Mouse (Mus musculus) heart, embryonic 15.5 days (tissue): ENCODE measurements around the gene St3gal5. TPM values are rescaled to one million over a fixed set of nuclear protein-coding genes. Genes with fewer than 3 reads are reported as not detected.
"Not testable (repeated sequence)": the region's sequence is repeated elsewhere in the genome, so short reads cannot be mapped to it uniquely, and the experiment has no call there.

Experiments
- ATAC-seq: fragments of 200-750 bp; cut with Nextera tagmentation; replicated peaks from 2 replicates; pipeline ENCODE4 v1.8.0; 2017; ENCODE audit warnings: low read depth, moderate TSS enrichment; ENCODE audit not compliant: insufficient number of reproducible peaks, insufficient read depth, low FRiP score
- H3K27ac ChIP-seq: fragments of 300-500 bp; sonication (generic); 2 replicates; pipeline ENCODE4 v1.5.1; 2015; ENCODE audit warnings: mild to moderate bottlenecking, inconsistent platforms
- H3K27me3 ChIP-seq: fragments of 300-500 bp; sonication (generic); 2 replicates; pipeline ENCODE4 v1.6.1; 2015; ENCODE audit warnings: inconsistent platforms
- H3K36me3 ChIP-seq: fragments of 300-500 bp; sonication (generic); 2 replicates; pipeline ENCODE4 v1.6.1; 2015; ENCODE audit warnings: mild to moderate bottlenecking, inconsistent platforms
- H3K4me1 ChIP-seq: fragments of 300-500 bp; sonication (generic); replicated peaks from 2 replicates; pipeline ENCODE4 v1.6.1; 2015; ENCODE audit warnings: inconsistent platforms
- H3K4me2 ChIP-seq: fragments of 300-500 bp; sonication (generic); 2 replicates; pipeline ENCODE4 v1.6.1; 2015; ENCODE audit warnings: inconsistent platforms, mild to moderate bottlenecking, moderate library complexity
- H3K4me3 ChIP-seq: fragments of 300-500 bp; sonication (generic); 2 replicates; pipeline ENCODE4 v1.5.1; 2015; ENCODE audit warnings: mild to moderate bottlenecking, inconsistent platforms
- H3K9ac ChIP-seq: fragments of 300-500 bp; sonication (generic); 2 replicates; pipeline ENCODE4 v1.6.1; 2015; ENCODE audit warnings: mild to moderate bottlenecking, inconsistent platforms
- H3K9me3 ChIP-seq: fragments of 300-500 bp; sonication (generic); replicated peaks from 2 replicates; pipeline ENCODE4 v1.6.1; 2016; ENCODE audit warnings: inconsistent platforms
- WGBS: fragments of 180-500 bp; shearing (Covaris S2); methylation state at CpG from one replicate; pipeline ENCODE4 v1.1.7; 2015; ENCODE audit warnings: mixed read lengths; 5-methylcytosine and 5-hydroxymethylcytosine counted together
- polyA plus RNA-seq: library from polyadenylated mRNA; unstranded; fragments of >200 nt; fragmentation: Nextera tagmentation; extraction: Ambion mirVana; gene quantifications from 2 replicates; pipeline ENCODE4 v1.2.1, GENCODE M21; 2015

St3gal5 gene
- 43.3 and 48.2 TPM in 2 replicates for polyA plus RNA-seq

GRCm38 (mm10) chr6:72097181-72097995 is at the start of gene St3gal5:
Gene St3gal5, plus strand, starts transcription at chr6:72097592.
- no peaks in the 10 kb centered on the region for H3K9me3 ChIP-seq
- H3K4me3 ChIP-seq = peak within 1 kb of the TSS; percentile 80
- no peaks in the 10 kb centered on the region for H3K27me3 ChIP-seq
- peaks cover 58% of the 10 kb centered on the region for H3K4me1 ChIP-seq
- H3K9ac ChIP-seq = peak within 1 kb of the TSS; percentile 83
- peak within 1 kb of the TSS; percentile 84 for H3K27ac ChIP-seq
- H3K4me2 ChIP-seq = peak within 1 kb of the TSS; percentile 95
- H3K36me3 ChIP-seq = no peaks in the 10 kb centered on the region
- under 1% methylated on average over 72 of the region's 81 CpGs for WGBS
- ATAC-seq = peak; percentile 98

GRCm38 (mm10) chr6:72048643-72049042 is 48.7 kb upstream of the St3gal5 start:
- no peaks in the 10 kb centered on the region for H3K27me3 ChIP-seq
- H3K36me3 ChIP-seq = no peaks in the 10 kb centered on the region
- no peak overlapping the region for H3K27ac ChIP-seq
- no peaks in the 10 kb centered on the region for H3K9me3 ChIP-seq
- peaks cover 9% of the 10 kb centered on the region for H3K4me1 ChIP-seq
- no peak overlapping the region for H3K9ac ChIP-seq
- WGBS = 88% methylated on average over 5 of the region's 5 CpGs
- no peak overlapping the region for H3K4me2 ChIP-seq
- no peak overlapping the region for H3K4me3 ChIP-seq
- ATAC-seq = no peak

GRCm38 (mm10) chr6:72049941-72050340 is 47.5 kb upstream of the St3gal5 start:
- no peaks in the 10 kb centered on the region for H3K27me3 ChIP-seq
- H3K4me3 ChIP-seq = no peak overlapping the region
- H3K36me3 ChIP-seq = no peaks in the 10 kb centered on the region
- no peak overlapping the region for H3K9ac ChIP-seq
- WGBS = 41% methylated on average over 6 of the region's 6 CpGs
- no peaks in the 10 kb centered on the region for H3K9me3 ChIP-seq
- ATAC-seq = no peak
- H3K27ac ChIP-seq = no peak overlapping the region
- H3K4me1 ChIP-seq = peaks cover 9% of the 10 kb centered on the region
- no peak overlapping the region for H3K4me2 ChIP-seq

GRCm38 (mm10) chr6:72050827-72051226 is 46.6 kb upstream of the St3gal5 start:
- no peak overlapping the region for H3K27ac ChIP-seq
- peak overlapping the region; percentile 25; the same call in 1 of the 2 replicates for H3K4me2 ChIP-seq
- H3K4me1 ChIP-seq = peaks cover 9% of the 10 kb centered on the region
- no peaks in the 10 kb centered on the region for H3K27me3 ChIP-seq
- H3K36me3 ChIP-seq = no peaks in the 10 kb centered on the region
- H3K4me3 ChIP-seq = no peak overlapping the region
- no peak overlapping the region for H3K9ac ChIP-seq
- WGBS = 40% methylated on average over 7 of the region's 7 CpGs
- ATAC-seq = no peak
- H3K9me3 ChIP-seq = no peaks in the 10 kb centered on the region

GRCm38 (mm10) chr6:72051247-72051646 is 46.1 kb upstream of the St3gal5 start:
- Histone ChIP-seq H3K27ac (no peak overlapping the region), H3K9me3 (no peaks in the 10 kb centered on the region), H3K4me3 (no peak overlapping the region), H3K9ac (no peak overlapping the region), H3K36me3 (no peaks in the 10 kb centered on the region), H3K27me3 (no peaks in the 10 kb centered on the region), H3K4me1 (peaks cover 9% of the 10 kb centered on the region), H3K4me2 (no peak overlapping the region)
- ATAC-seq = no peak
- WGBS = 62% methylated on average over 2 of the region's 2 CpGs

GRCm38 (mm10) chr6:72051757-72052156 is 45.6 kb upstream of the St3gal5 start:
- Histone ChIP-seq H3K9ac (no peak overlapping the region), H3K9me3 (no peaks in the 10 kb centered on the region), H3K4me3 (no peak overlapping the region), H3K27ac (no peak overlapping the region), H3K27me3 (no peaks in the 10 kb centered on the region), H3K4me1 (peaks cover 9% of the 10 kb centered on the region), H3K36me3 (no peaks in the 10 kb centered on the region), H3K4me2 (no peak overlapping the region)
- no peak for ATAC-seq
- WGBS = 52% methylated on average over 6 of the region's 6 CpGs

- no peak overlapping the region for H3K27ac ChIP-seq
- no peak overlapping the region for H3K9ac ChIP-seq
- H3K4me2 ChIP-seq = no peak overlapping the region
- WGBS = 71% methylated on average over 2 of the region's 2 CpGs
- no peak overlapping the region for H3K4me3 ChIP-seq
- 0 out of 2 replicates have a peak, but pooled peaks cover 4% of the 10 kb centered on the region for H3K4me1 ChIP-seq
- no peak for ATAC-seq
- no peaks in the 10 kb centered on the region for H3K27me3 ChIP-seq
- no peaks in the 10 kb centered on the region for H3K9me3 ChIP-seq
- no peaks in the 10 kb centered on the region for H3K36me3 ChIP-seq
Observed at GRCm38 (mm10) chr6:72056548-72056947, 40.8 kb upstream of the St3gal5 start.

- no peak overlapping the region for H3K27ac ChIP-seq
- no peak overlapping the region for H3K4me3 ChIP-seq
- H3K9ac ChIP-seq = no peak overlapping the region
- no peak overlapping the region for H3K4me2 ChIP-seq
- H3K36me3 ChIP-seq = no peaks in the 10 kb centered on the region
- no peaks in the 10 kb centered on the region for H3K4me1 ChIP-seq
- H3K9me3 ChIP-seq = no peaks in the 10 kb centered on the region
- ATAC-seq = no peak
- no peaks in the 10 kb centered on the region for H3K27me3 ChIP-seq
- 83% methylated on average over 9 of the region's 9 CpGs for WGBS
Observed at GRCm38 (mm10) chr6:72058398-72058889, 38.9 kb upstream of the St3gal5 start.

GRCm38 (mm10) chr6:72060677-72061076 is 36.7 kb upstream of the St3gal5 start:
- ATAC-seq = not testable (repeated sequence)

GRCm38 (mm10) chr6:72063718-72064117 is 33.7 kb upstream of the St3gal5 start:
- no peaks in the 10 kb centered on the region for H3K27me3 ChIP-seq
- no peak for ATAC-seq
- no peak overlapping the region for H3K9ac ChIP-seq
- no peaks in the 10 kb centered on the region for H3K36me3 ChIP-seq
- no peak overlapping the region for H3K27ac ChIP-seq
- 52% methylated on average over 6 of the region's 6 CpGs for whole genome bisulfite sequencing
- H3K9me3 ChIP-seq = no peaks in the 10 kb centered on the region
- H3K4me2 ChIP-seq = no peak overlapping the region
- H3K4me3 ChIP-seq = no peak overlapping the region
- peaks cover 6% of the 10 kb centered on the region; the same call in 1 of the 2 replicates for H3K4me1 ChIP-seq

More at GRCm38 (mm10) chr6:72060677-72061076, 36.7 kb upstream of the St3gal5 start:
- H3K4me3 ChIP-seq, H3K4me2 ChIP-seq, H3K9me3 ChIP-seq, H3K27me3 ChIP-seq, H3K27ac ChIP-seq, H3K9ac ChIP-seq, H3K4me1 ChIP-seq, H3K36me3 ChIP-seq: not testable (repeated sequence)
- 57% methylated on average over 10 of the region's 10 CpGs for WGBS

GRCm38 (mm10) chr6:72065988-72066387 is 31.4 kb upstream of the St3gal5 start:
- H3K9ac ChIP-seq = no peak overlapping the region
- no peaks in the 10 kb centered on the region for H3K36me3 ChIP-seq
- H3K27me3 ChIP-seq = no peaks in the 10 kb centered on the region
- ATAC-seq = no peak
- WGBS = 43% methylated on average over 10 of the region's 10 CpGs
- no peak overlapping the region for H3K4me3 ChIP-seq
- H3K4me1 ChIP-seq = peaks cover 6% of the 10 kb centered on the region; the same call in 1 of the 2 replicates
- no peak overlapping the region for H3K4me2 ChIP-seq
- no peak overlapping the region for H3K27ac ChIP-seq
- no peaks in the 10 kb centered on the region for H3K9me3 ChIP-seq
